Mouse (Mus musculus): Measurements from ENCODE around the gene Usp28.

GRCm38 (mm10) chr9:48980781-48981180, 4.4 kb upstream of the Usp28 start:
- no peak for TF ChIP-seq CTCF (IDR thresholded peaks at IDR 0.05; ENCODE audit: low read depth, low read length)
- no peak for TF ChIP-seq TAL1 (conservative IDR thresholded peaks at IDR 0.05; ENCODE audit: low read depth, low read length)
- TF ChIP-seq GATA1 (IDR thresholded peaks at IDR 0.05; ENCODE audit: borderline replicate concordance, low read length): no peak
- no peak for TF ChIP-seq POLR2AphosphoS5 (IDR thresholded peaks at IDR 0.05; ENCODE audit: insufficient replicate concordance, low read depth, low read length)
- no peak for TF ChIP-seq GATA2 (IDR thresholded peaks at IDR 0.05; ENCODE audit: borderline replicate concordance, low read depth, low read length)

Data from G1E (cell line).